ENCODE assay signal across 22 mouse cellular contexts in the genomic region with DNA sequence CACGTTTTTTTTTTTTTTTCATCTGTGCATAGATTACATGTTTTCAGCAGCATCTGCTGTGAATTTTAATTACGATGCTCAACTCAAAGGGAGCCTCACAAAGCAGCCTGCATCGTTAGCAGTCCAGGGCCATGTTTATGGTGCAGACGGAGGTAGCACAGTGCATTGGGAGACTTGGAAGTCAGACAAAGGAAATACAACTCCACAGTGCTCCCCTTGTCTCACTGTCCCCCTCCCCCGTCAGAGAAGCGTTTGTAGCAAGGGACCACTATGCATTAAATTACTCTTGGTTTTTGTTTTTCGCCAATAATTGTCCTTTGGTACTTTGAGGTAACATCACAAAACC.
A peak's percentile ranks its signal among the peaks of the same experiment; 100 is the strongest.
DNase-seq lines count a peak whose midpoint lies in the region; ATAC-seq lines count a peak whose summit lies in the region.
"Had no signal": no experiment of that assay in that cellular context is flagged by ENCODE, and none has a peak within 500 bp of the region (broad histone marks: within the 10 kb centered on the region; RNA-seq: fewer than 3 reads in every experiment).

No protein-coding gene starts in this region.

- H3K36me3 ChIP-seq in midbrain, embryonic 13.5 days = no peaks in the 10 kb centered on the region
- no peaks in the 10 kb centered on the region for H3K36me3 ChIP-seq in midbrain, embryonic 11.5 days (ENCODE audit: control insufficient read depth, insufficient read depth, low read length)
- H3K36me3 ChIP-seq in forebrain, embryonic 11.5 days (ENCODE audit: control insufficient read depth, insufficient read depth, low read length) = no peaks in the 10 kb centered on the region
- H3K36me3 ChIP-seq in hindbrain, embryonic 11.5 days (ENCODE audit: control insufficient read depth, insufficient read depth, low read length) = no peaks in the 10 kb centered on the region
- H3K36me3 ChIP-seq in midbrain, embryonic 16.5 days (ENCODE audit: control insufficient read depth, insufficient read depth, low read length) = no peaks in the 10 kb centered on the region
- H3K36me3 ChIP-seq: embryonic facial prominence, embryonic 13.5 days; limb, embryonic 12.5 days had no signal

- no peak overlapping the region for H3K4me2 ChIP-seq in midbrain, embryonic 13.5 days (replicated peaks)
- H3K4me2 ChIP-seq in midbrain, embryonic 11.5 days = no peak overlapping the region
- no peak overlapping the region for H3K4me2 ChIP-seq in forebrain, embryonic 11.5 days (ENCODE audit: low read depth, low read length, severe bottlenecking)
- H3K4me2 ChIP-seq in hindbrain, embryonic 11.5 days (replicated peaks; ENCODE audit: low read depth, low read length) = no peak overlapping the region
- H3K4me2 ChIP-seq in midbrain, embryonic 16.5 days (ENCODE audit: low read length) = no peak overlapping the region
- H3K4me2 ChIP-seq: embryonic facial prominence, embryonic 13.5 days; limb, embryonic 12.5 days had no signal

- DNase-seq in midbrain, embryonic 11.5 days (ENCODE audit: low spot score, missing footprints) = no peak
- peak; percentile 41 for DNase-seq in forebrain, embryonic 11.5 days (ENCODE audit: low spot score)
- DNase-seq in hindbrain, embryonic 11.5 days (ENCODE audit: low spot score) = peak; percentile 19
- DNase-seq in heart, postnatal 4 days = no peak
- DNase-seq in adrenal gland, postnatal 25 days = no peak
- no peak for DNase-seq in cerebellum, adult 8-10 months
- DNase-seq: adrenal gland, postnatal 10 days; cerebellum, postnatal 25 days; gastrocnemius, postnatal 14 days; heart, postnatal 10 days; kidney, adult 8-10 months; kidney, postnatal 36 days; lung, postnatal 10 days; retina, postnatal 1 day; thymus, postnatal 25 days had no signal

- H3K9ac ChIP-seq in midbrain, embryonic 13.5 days (replicated peaks) = no peak overlapping the region
- no peak overlapping the region for H3K9ac ChIP-seq in midbrain, embryonic 11.5 days (ENCODE audit: low read length)
- H3K9ac ChIP-seq in forebrain, embryonic 11.5 days (ENCODE audit: low read length) = no peak overlapping the region
- H3K9ac ChIP-seq in hindbrain, embryonic 11.5 days (ENCODE audit: low read depth, low read length) = no peak overlapping the region
- no peak overlapping the region for H3K9ac ChIP-seq in midbrain, embryonic 16.5 days (ENCODE audit: low read depth, low read length)
- H3K9ac ChIP-seq: embryonic facial prominence, embryonic 13.5 days; limb, embryonic 12.5 days; liver, embryonic 14.5 days had no signal

- H3K9me3 ChIP-seq in midbrain, embryonic 13.5 days = no peaks in the 10 kb centered on the region
- H3K9me3 ChIP-seq in midbrain, embryonic 11.5 days (ENCODE audit: control insufficient read depth, low read length) = no peaks in the 10 kb centered on the region
- H3K9me3 ChIP-seq in forebrain, embryonic 11.5 days (ENCODE audit: control insufficient read depth, low read length) = no peaks in the 10 kb centered on the region
- no peaks in the 10 kb centered on the region for H3K9me3 ChIP-seq in hindbrain, embryonic 11.5 days (ENCODE audit: control insufficient read depth, low read length)
- no peaks in the 10 kb centered on the region for H3K9me3 ChIP-seq in midbrain, embryonic 16.5 days (replicated peaks; ENCODE audit: control insufficient read depth, low read length, poor library complexity, severe bottlenecking)
- H3K9me3 ChIP-seq: embryonic facial prominence, embryonic 13.5 days; limb, embryonic 12.5 days had no signal

- H3K27ac ChIP-seq in midbrain, embryonic 13.5 days = 0 out of 2 replicates have a peak overlapping the region, but pooled peaks have one; percentile 51
- no peak overlapping the region for H3K27ac ChIP-seq in midbrain, embryonic 11.5 days (ENCODE audit: low read depth, low read length)
- H3K27ac ChIP-seq in forebrain, embryonic 11.5 days (ENCODE audit: low read depth, low read length) = peak overlapping the region; percentile 59; the same call in 1 of the 2 replicates
- H3K27ac ChIP-seq in hindbrain, embryonic 11.5 days (ENCODE audit: low read depth, low read length) = no peak overlapping the region
- peak overlapping the region; percentile 14; the same call in 1 of the 2 replicates for H3K27ac ChIP-seq in midbrain, embryonic 16.5 days (ENCODE audit: low read length)
- H3K27ac ChIP-seq: embryonic facial prominence, embryonic 13.5 days; limb, embryonic 12.5 days; liver, embryonic 14.5 days; stomach, postnatal 0 days had no signal

- 42% methylated on average over 7 of the region's 7 CpGs for WGBS in midbrain, embryonic 13.5 days
- 68% methylated on average over 7 of the region's 7 CpGs for WGBS in midbrain, embryonic 11.5 days
- 38% methylated on average over 7 of the region's 7 CpGs for WGBS in forebrain, embryonic 11.5 days
- WGBS in hindbrain, embryonic 11.5 days = 61% methylated on average over 7 of the region's 7 CpGs
- WGBS in midbrain, embryonic 16.5 days = 32% methylated on average over 7 of the region's 7 CpGs

- peak; percentile 78 for ATAC-seq in midbrain, embryonic 13.5 days
- no peak for ATAC-seq in midbrain, embryonic 11.5 days (ENCODE audit: low FRiP score)
- ATAC-seq in forebrain, embryonic 11.5 days (replicated peaks; ENCODE audit: low FRiP score) = peak; percentile 73; the same call in 1 of the 2 replicates
- ATAC-seq in hindbrain, embryonic 11.5 days (ENCODE audit: low FRiP score) = no peak
- no peak; the same call in 1 of the 2 replicates for ATAC-seq in midbrain, embryonic 16.5 days
- ATAC-seq: CD4-positive, CD25-positive, alpha-beta regulatory T cell, adult 4 months had no signal

- no peak overlapping the region for H3K4me3 ChIP-seq in midbrain, embryonic 13.5 days (replicated peaks)
- H3K4me3 ChIP-seq in midbrain, embryonic 11.5 days (ENCODE audit: low read depth, low read length) = no peak overlapping the region
- no peak overlapping the region for H3K4me3 ChIP-seq in forebrain, embryonic 11.5 days (ENCODE audit: low read depth, low read length)
- H3K4me3 ChIP-seq in hindbrain, embryonic 11.5 days (ENCODE audit: low read depth, low read length) = no peak overlapping the region
- no peak overlapping the region for H3K4me3 ChIP-seq in midbrain, embryonic 16.5 days (ENCODE audit: low read depth, low read length)
- H3K4me3 ChIP-seq: embryonic facial prominence, embryonic 13.5 days; limb, embryonic 12.5 days had no signal

- H3K27me3 ChIP-seq in midbrain, embryonic 13.5 days = no peaks in the 10 kb centered on the region
- H3K27me3 ChIP-seq in midbrain, embryonic 11.5 days (ENCODE audit: control insufficient read depth, insufficient read depth, low read length) = no peaks in the 10 kb centered on the region
- no peaks in the 10 kb centered on the region for H3K27me3 ChIP-seq in forebrain, embryonic 11.5 days (ENCODE audit: control insufficient read depth, insufficient read depth, low read length)
- H3K27me3 ChIP-seq in hindbrain, embryonic 11.5 days (ENCODE audit: control insufficient read depth, insufficient read depth, low read length) = no peaks in the 10 kb centered on the region
- no peaks in the 10 kb centered on the region for H3K27me3 ChIP-seq in midbrain, embryonic 16.5 days (ENCODE audit: control insufficient read depth, insufficient read depth, low read depth, low read length)
- H3K27me3 ChIP-seq: embryonic facial prominence, embryonic 13.5 days; limb, embryonic 12.5 days had no signal

- peaks cover 15% of the 10 kb centered on the region for H3K4me1 ChIP-seq in midbrain, embryonic 13.5 days (replicated peaks)
- H3K4me1 ChIP-seq in midbrain, embryonic 11.5 days (ENCODE audit: control insufficient read depth, insufficient read depth, low read length) = no peaks in the 10 kb centered on the region
- peaks cover 3% of the 10 kb centered on the region; the same call in 1 of the 2 replicates for H3K4me1 ChIP-seq in forebrain, embryonic 11.5 days (replicated peaks; ENCODE audit: control insufficient read depth, insufficient read depth, low read length)
- H3K4me1 ChIP-seq in hindbrain, embryonic 11.5 days (replicated peaks; ENCODE audit: control insufficient read depth, insufficient read depth, low read length) = no peaks in the 10 kb centered on the region
- H3K4me1 ChIP-seq in midbrain, embryonic 16.5 days (ENCODE audit: control insufficient read depth, insufficient read depth, low read length) = peaks cover 8% of the 10 kb centered on the region

Comparison
In these comparisons a context has a peak if more than half of its experiments do, and no peak if none do; other contexts are left out.
1. ATAC-seq: peak in midbrain, embryonic 13.5 days (single experiment) and forebrain, embryonic 11.5 days (single experiment); none in midbrain, embryonic 11.5 days (single experiment), hindbrain, embryonic 11.5 days (single experiment) and midbrain, embryonic 16.5 days (single experiment).
2. H3K27ac ChIP-seq: peak in midbrain, embryonic 13.5 days (single experiment), forebrain, embryonic 11.5 days (single experiment) and midbrain, embryonic 16.5 days (single experiment); none in midbrain, embryonic 11.5 days (single experiment) and hindbrain, embryonic 11.5 days (single experiment).
3. DNase-seq: peak in forebrain, embryonic 11.5 days (single experiment) and hindbrain, embryonic 11.5 days (single experiment); none in midbrain, embryonic 11.5 days (single experiment), heart, postnatal 4 days (single experiment), adrenal gland, postnatal 25 days (single experiment) and cerebellum, adult 8-10 months (single experiment).